Mouse (Mus musculus) layer of hippocampus, postnatal 10 days (tissue): ENCODE measurements around the gene Stum. TPM values are rescaled to one million over a fixed set of nuclear protein-coding genes. Genes with fewer than 3 reads are reported as not detected.
A peak's percentile ranks its signal among the peaks of the same experiment; 100 is the strongest.
"Not testable (repeated sequence)": the region's sequence is repeated elsewhere in the genome, so short reads cannot be mapped to it uniquely, and the experiment has no call there.

ENCODE experiments used
- DNase-seq, 2 experiments: peaks; one replicate each; pipeline ENCODE4 v3.0.0; 2021; ENCODE audit warnings: low spot score in 2 of 2
- long read RNA-seq: library from polyadenylated mRNA; stranded (forward); transcript quantifications from one replicate; pipeline ENCODE4 v2.0.0, GENCODE M21; 2023
- total RNA-seq, 2 experiments: library from RNA; stranded (reverse); gene quantifications; 2 replicates each; pipeline ENCODE4 v1.2.3; 2021

Gene Stum
- 100 to 1,000 TPM; 192 to 204 TPM for total RNA-seq
- long read RNA-seq, partial matches to known transcripts = 0 of 25 reads
- long read RNA-seq, other reads (novel, unspliced or antisense) = 21 of 25 reads

- DNase-seq = peak; percentile 72 to 82
Measured at GRCm38 (mm10) chr1:180483399-180484291, at the start of gene Stum. TSS of gene Stum (minus strand) at chr1:180483504.

DNA sequence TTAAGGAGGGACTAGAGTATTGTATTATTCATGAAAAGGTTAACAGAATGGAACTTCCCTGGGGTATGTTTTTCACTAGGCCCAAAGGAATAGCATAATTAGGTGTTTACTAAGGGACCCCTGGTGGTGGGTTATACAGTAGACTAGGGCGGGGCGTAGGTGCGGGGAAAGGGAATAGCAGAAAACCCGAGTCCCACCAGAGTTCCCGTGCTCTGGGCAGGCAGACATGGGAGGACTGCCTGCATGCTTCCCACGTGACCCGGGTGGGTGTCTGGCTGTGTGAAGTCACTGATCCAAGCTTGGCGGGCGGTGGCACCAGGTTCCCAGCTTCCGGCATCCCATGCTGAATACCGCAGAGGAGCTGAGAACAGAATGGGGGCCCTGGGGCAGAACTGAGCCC lies 49.4 kb upstream of the Stum start:
- no peak for DNase-seq

DNA sequence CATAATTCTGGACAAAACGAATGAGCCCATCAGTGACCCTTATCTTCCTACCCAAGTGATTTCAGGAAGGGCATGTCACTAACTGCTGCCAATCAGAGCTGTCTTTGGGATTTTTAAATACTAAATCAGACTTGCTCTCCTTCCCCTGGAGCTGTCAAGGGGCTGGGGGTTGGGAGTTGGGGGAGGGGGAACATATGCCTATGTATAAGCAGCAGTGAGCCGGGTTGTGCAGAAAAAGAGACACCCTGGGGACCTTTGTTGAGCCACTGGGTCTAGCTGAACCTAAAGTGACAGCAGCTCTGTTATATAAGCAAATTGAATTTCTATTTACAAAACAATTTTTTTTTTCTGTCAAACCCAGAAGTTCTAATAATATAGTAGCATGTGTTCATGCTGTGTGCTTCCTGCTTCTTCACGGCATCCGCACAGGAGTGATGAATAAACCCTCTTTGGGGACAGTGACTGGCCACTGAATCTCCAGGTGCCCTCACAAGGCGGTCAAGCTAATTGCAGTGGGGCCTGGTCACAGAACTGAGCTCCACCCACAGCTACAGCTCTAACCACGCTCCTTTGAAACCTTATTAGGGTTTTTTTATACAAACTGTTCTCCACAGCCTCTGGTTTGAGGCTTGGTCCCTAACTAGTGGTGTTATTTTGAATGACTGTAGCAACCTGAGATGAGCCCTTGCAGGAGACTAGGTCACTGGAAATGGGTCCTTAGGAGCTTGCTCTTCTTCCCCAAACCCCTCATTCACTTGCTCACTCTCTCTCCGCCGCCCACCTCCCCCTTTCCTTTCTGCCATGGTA lies 47.4 kb upstream of the Stum start:
- DNase-seq = no peak

- DNase-seq = no peak
Measured at GRCm38 (mm10) chr1:180529847-180530246, 46.5 kb upstream of the Stum start.

GRCm38 (mm10) chr1:180525301-180525700 lies 42.0 kb upstream of the Stum start:
- no peak for DNase-seq

DNA sequence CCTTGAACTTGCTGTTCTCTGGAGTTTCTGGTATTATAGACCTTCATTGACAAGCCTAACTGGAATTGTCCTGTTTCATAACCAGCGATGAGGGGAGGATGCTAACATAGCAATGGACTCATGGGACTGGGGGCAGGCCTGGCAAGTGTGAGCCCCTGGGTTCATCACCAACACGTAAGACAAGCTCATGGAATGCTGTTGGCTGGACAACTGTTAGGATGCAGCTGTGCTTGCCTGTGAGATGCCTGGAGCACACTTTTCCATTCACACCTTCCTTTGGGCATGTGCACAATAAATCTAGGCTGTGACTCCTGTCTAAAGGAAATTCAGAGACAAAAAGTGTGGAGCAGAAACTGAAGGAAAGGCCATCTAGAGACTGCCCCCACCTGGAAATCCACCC lies 40.0 kb upstream of the Stum start:
- no peak for DNase-seq

DNA sequence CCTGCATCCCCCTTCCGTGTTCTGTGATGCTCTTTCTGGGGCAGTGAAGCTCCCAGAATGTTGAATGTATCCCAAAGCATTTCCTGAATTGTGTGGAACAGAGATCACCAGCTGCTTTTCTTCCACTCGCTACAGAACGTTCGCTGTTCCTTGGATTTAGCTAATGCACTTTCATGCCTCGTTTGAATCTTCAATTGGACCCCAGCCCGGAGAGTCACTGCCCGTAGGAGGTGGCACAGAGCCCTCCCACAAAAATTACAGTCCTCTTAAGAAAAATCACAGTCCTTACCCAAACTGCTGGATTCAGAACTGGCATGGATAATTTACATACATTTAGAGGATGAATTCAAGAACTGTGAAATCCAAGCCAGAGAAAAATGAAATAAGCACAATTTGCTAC lies 36.9 kb upstream of the Stum start:
- peak in 1 of 2 experiments; percentile 26 for DNase-seq

DNA sequence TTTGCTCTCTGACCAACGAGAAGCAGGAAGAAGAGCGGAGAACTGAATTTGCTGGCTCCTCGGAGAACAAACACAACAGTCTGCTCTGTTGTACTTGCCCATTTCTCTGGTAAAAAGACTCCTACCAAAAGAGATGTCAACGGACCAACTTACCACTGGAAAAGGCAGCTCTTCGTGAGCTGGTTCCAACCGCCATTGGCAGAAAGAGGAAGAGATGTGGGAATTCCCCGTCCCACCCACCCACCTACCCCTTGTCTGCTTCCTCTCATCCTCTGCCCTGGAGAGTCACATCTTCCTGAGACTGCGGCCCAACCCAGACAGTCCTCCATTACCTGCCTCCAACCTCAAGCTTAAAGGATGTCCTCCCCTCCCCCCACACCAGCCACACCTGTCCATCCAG lies 36.2 kb upstream of the Stum start:
- no peak for DNase-seq

DNA sequence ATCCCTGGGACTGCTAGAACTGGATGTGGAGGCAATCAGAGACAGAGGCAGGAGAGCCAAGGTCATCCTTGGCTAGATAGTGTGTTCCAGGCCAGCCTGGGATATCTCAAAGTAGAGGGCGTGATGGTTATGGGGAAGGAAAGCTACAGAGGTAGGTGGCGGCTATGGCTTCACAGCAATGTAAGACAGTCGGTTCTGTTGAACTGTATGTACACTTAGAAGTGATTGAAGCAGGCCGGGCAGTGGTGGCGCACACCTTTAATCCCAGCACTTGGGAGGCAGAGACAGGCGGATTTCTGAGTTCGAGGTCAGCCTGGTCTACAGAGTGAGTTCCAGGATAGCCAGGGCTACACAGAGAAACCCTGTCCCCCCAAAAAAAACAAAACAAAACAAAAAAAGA lies 35.6 kb upstream of the Stum start:
- DNase-seq = not testable (repeated sequence)

DNA sequence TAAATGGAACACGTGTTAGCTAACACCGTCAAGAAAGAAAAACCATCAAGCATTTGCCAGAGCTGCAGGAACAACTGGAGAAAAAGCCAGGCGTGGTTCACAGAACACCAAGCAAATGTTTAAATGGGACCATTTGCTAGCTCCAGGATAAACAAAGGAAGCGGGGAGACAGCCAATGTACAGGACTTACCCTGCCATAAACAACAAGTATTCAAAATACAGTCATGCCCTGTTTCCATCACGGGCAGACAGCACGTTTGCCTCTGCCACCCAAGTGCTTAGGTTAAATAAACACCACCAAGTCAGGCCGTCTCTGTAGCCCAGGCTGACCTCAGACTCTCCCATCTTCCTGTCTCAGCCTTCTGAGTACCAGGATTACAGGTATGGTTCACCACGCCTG lies 35.1 kb upstream of the Stum start:
- DNase-seq = no peak

- DNase-seq = no peak
Measured at GRCm38 (mm10) chr1:180517390-180518054, 34.2 kb upstream of the Stum start.

DNA sequence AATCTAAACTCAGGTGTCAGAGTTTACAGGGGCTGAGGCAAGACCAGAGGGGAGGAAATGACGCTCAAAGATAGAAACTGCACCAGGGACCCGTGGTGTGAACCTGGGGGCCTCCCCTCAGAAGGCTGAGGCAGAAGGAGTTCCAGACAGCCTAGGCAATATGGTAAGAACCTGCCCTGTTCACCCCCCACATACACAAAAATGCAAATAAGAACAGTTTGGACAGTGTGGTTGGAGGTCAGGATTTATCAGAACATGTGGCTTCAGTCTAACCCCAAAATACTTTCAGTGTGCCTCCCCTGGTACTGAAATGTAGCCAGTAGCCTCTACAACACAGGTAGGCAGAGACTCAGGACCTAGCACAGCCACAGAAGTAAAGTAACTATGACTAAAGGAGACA lies 30.8 kb upstream of the Stum start:
- no peak for DNase-seq

- no peak for DNase-seq
Measured at GRCm38 (mm10) chr1:180510879-180511278, 27.6 kb upstream of the Stum start.

DNA sequence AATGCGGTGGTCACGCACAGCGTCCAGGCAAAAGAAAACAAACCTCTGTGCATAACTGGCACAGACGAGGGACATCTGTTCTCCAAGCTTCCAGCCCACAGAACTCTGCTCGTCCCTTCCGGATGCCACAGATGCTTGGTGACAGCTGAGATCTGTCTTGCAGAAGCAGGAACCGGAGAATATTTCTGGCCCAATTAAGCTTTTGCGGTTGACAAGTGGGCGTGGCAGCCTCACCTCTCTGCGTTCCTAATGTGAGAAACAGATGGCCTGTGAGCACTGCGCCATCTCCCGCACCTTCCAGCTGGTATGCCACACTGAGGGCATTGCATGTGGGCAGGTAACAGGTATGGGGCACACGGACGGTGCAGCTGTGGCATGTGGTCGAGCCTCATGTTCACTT lies 27.1 kb upstream of the Stum start:
- DNase-seq = peak in 1 of 2 experiments; percentile 35

DNA sequence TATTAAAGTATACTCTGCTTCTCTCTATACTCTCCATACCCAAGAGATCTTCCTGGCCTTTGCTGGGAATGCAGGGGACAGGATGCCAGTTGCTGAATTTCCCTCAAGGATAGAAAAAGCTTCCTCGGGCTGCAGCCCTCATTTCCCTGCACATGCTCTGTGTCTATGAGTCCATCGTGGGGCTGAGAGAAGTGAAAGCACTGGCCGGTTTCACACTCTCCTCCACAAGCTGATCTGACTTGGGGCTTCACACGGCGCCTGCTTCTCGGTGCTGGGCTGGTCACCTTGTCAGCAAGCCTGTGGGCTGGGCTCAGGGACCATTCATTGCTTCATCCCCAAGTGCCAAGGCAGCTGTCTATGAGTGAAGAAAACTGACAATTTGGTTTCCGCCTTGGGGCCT lies 25.4 kb upstream of the Stum start:
- no peak for DNase-seq

DNA sequence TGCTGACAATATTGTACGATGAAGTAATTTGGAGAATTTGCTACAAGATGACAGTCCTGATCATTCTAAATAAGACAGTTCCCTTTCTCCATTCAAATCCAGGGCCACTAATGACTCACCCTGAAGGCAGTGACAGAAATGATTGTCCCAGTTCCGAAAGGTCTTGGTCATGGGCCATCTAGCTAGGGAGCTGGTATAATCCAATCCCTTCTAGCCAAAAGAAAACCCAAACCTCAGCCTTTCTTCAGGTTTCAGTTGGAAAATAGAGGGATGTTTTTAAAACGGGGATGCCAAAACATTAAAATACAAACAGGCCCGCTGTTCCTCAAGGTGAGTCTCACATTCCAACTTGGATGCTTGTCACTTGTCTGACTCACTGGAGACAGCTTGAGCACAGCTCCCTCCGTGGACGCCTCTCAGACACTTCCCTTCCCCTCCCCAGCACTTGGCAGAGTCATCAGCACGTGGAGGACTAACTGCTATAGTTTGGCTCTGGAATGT lies 24.0 kb upstream of the Stum start:
- peak in 1 of 2 experiments; percentile 37 for DNase-seq

GRCm38 (mm10) chr1:180506341-180506740 lies 23.0 kb upstream of the Stum start:
- DNase-seq = no peak

- no peak for DNase-seq
Measured at GRCm38 (mm10) chr1:180504899-180505298, 21.6 kb upstream of the Stum start.

DNA sequence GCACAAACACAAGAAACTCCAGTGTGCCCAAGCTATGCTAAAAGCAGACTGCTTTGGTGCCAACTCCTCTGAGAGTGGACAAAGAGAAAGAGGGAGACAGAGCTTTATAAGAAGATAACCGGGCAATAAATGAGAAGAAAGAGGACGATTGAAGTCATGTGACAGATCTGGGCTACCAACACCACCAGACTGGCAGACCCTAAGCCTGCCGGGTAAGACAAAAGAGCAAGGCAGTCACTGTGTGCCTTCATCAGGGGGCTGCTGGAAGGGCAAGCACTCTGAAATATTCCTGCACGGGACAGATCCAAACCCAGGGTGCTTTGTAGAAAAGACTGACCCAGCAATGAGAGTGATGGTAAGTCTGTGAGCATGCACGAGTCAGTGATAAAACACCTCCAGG lies 20.2 kb upstream of the Stum start:
- no peak for DNase-seq

DNA sequence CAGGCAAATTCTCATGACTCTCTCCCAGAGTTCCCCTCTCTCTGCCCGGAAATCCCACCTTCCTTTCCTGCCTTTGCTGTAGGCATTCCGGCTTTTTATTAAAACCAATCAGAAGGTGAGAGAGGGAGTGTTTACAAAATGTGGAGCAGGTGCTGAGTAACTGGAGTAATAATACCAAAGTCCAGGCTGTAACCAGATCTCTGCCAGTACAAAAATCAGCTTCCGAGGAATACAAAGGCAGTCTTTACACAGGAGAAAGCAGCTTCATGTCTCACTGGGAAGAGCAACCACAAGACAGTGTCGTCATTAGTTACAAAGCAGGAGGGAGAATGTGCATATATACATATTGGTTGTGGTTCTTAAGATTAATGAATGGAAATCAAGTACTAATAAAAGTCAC lies 19.3 kb upstream of the Stum start:
- no peak for DNase-seq

GRCm38 (mm10) chr1:180500641-180501040 lies 17.3 kb upstream of the Stum start:
- DNase-seq = no peak
